Mouse (Mus musculus): ENCODE data around the gene Rangap1. TPM values are rescaled to one million over a fixed set of nuclear protein-coding genes. Genes with fewer than 3 reads are reported as not detected.
A peak's percentile ranks its signal among the peaks of the same experiment; 100 is the strongest.
"Not testable (repeated sequence)": the region's sequence is repeated elsewhere in the genome, so short reads cannot be mapped to it uniquely, and the experiment has no call there.

The Rangap1 gene
- 10 to 100 TPM; 43.0 to 72.2 (median 45.8) TPM for polyA plus RNA-seq (2017; shearing (Covaris generic))

DNA sequence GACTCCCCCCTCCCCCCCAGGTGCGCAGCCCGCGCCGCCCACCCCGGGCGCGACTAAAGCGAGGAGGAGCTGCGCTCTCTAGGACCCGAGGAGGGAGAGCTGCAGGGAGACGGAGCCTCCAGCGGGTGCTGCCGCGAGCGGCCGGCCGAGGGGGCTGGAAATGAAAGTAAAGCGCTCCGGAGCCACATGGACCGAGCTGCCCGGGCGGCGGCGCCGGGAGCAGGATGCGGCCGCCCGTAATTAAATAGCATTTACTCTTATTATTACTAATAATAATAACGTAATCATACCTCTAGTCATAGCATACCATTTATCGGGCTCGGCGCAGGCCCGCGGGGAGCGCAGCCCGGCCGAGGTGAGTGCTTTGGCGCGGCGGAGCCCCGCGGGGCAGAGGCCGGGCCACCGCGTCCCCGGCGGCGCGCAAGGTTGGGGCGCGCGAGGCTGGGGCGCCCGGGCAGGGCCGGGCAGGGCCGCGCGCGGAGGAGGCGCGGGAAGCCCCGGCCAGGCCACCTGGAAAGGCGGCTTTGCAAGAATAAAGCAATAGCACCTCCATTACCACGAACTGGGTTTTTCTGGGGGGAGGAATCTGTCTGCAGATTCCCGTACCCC is at the start of gene Rangap1, which contains the start of gene Zc3h7b:
Gene Rangap1 (minus strand): TSS at position 539 of the 609 bp plus-strand sequence.
Gene Zc3h7b (plus strand): TSS at position 66 of the 609 bp plus-strand sequence.
- ATAC-seq: peak; percentile 47

GRCm38 (mm10) chr15:81792444-81792843 is 47.1 kb upstream of the Rangap1 start:
- no peak for ATAC-seq

GRCm38 (mm10) chr15:81787525-81787924 is 42.2 kb upstream of the Rangap1 start:
- no peak for ATAC-seq

DNA sequence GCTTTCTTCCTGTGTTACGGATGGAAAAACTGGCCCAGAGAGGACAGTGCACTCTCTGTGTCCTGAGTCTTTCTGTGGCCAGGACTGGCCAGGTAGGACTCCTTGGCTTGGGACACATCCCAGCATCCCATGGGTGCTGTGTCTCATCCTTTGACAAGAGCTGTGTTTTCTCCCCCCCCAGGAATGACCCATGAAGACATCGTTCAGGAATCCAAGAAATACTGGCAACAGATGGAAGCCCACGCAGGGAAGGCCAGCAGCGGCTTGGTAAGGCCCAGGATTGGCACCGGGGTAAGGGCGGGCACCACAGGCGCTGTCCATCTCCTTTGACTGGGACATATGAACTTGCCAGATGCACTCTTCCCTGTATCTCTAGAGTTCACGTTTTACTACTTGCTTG is 40.4 kb upstream of the Rangap1 start:
- ATAC-seq: no peak

GRCm38 (mm10) chr15:81784762-81785161 is 39.4 kb upstream of the Rangap1 start:
- ATAC-seq: no peak

DNA sequence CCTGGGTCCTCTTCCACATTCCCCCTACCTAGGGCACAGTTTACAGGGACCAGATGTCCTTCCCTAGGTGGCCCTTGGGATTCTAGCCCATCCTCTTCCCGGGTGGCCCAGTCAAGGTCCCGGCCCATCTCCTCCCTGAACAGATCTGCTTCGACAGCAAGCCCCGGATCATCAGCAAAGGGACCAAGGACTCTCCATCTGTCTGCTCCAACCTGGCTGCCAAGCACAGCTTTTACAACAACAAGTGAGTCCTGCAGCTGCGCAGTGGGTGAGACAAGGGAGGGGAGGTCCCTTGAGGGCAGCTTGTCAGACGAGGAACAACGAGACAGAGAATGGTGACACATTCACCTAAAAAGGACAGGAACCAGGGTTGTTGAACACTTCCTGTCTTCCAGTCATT is 36.5 kb upstream of the Rangap1 start:
- ATAC-seq: no peak

DNA sequence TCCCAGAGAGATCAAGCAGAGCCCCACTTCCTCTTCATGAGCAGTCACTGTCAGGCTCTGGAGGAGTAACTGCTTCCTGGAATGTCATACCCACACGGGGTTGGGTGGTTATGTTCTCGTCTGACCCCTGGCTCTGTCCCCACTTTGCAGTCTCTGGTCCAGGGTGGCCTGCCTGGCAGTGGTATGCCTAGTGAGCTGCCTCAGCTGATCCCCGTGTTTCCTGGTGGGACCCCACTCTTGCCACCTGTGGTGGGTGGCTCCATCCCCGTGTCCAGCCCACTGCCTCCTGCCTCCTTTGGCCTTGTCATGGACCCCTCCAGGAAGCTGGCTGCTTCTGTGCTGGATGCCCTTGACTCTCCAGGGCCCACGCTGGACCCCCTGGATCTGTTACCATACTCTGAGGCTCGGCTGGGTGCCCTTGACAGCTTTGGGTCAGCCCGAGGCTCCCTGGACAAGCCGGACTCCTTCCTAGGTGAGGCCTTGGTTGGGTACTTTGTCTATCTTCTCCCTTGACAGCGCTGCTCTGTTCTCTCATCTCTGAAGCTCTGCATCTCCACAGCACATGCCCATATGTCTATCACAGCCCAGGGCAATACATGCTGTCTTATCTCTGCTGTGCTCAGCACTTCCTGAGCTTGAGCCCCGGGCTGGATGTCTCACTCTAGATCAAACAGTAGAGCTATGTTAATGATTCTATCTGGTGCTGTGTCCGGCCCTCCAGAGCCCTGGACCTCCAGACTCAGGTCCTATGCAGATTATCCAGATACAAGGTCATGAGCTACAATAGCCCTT is 31.5 kb upstream of the Rangap1 start:
- no peak for ATAC-seq

DNA sequence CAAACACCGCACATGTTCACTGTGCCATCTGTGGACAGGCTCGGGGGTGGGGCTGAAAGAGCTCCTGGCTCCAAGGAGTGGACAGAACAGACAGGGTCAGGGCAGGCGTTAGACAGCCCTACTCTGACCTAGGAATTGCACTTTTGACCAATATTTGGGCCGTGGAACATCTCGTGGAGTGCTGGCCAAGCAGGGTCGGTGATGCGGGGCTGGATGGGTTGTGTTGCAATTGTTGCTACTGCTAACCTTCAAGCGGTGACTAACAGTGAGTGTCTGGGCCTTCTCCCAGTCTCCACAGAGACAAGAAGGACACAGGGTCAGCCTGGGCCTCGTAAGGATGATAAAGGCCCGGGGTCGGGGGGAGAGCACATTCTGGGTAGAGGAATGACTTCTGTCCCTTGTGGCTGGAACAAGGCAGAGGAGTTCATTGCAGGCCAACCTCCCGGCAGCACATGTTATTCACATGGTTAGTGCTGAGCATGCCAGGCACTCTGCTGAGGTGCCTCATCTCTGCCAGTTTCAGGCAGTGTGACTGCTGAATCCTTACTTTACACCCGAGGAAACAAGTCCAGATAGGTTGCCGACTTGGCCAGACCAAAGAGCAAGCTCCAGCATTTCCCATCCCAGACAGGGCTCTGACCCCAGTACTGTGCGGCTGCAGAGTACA is 29.3 kb upstream of the Rangap1 start:
- ATAC-seq: no peak

DNA sequence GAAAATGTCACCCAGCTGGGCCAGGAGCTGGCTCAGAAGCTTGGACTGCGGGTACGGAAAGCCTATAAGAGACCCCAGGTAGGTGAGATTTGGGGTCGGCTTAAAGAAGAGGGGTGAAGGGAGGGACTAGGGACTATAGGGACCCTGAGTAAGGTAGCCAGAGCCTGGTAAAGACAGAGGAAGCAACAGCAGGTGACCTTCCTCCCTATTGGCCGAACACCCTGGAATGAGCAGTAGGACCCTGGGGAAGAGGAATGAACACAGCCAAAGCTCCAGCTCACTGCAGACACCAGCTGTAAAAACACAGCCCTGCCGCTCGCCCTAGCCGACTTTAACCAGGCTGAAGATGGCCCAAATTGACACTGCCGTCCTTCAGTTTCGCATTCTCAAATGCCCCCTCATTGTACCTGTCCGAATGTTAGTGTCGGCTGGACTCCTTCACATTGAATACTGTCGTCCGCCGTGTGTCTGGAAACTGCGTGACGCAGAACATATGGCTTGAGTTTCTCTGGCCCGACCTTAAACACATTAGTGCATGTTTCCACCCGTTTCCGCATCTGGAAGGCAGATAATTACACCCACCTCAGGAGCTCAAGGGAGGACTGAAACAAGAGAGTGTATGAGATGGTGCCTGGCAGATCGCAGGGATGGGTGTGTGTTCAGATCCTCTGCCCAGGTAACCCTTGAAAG is 27.2 kb upstream of the Rangap1 start:
- ATAC-seq: no peak

DNA sequence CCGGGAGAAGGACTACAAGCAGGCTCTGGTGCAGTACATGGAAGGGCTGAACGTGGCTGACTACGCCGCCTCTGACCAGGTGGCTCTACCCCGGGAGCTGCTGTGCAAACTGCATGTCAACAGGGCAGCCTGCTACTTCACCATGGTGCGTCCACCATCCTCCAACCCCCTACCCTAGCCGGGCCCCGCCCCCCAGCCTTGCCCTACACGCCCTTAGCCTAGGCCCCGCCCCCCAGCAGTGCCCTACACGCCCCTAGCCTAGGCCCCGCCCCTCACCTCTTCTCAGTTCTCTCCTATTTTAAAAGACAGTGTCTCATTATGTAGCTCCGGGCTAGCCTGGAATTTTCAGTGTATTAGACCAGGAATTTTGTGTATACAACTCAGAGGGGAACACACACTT is 23.7 kb upstream of the Rangap1 start:
- no peak for ATAC-seq

- no peak for ATAC-seq
Observed at GRCm38 (mm10) chr15:81766439-81766838, 21.1 kb upstream of the Rangap1 start.

GRCm38 (mm10) chr15:81765651-81766050 is 20.3 kb upstream of the Rangap1 start:
- no peak for ATAC-seq

- ATAC-seq: no peak
Observed at GRCm38 (mm10) chr15:81764573-81764972, 19.2 kb upstream of the Rangap1 start.

DNA sequence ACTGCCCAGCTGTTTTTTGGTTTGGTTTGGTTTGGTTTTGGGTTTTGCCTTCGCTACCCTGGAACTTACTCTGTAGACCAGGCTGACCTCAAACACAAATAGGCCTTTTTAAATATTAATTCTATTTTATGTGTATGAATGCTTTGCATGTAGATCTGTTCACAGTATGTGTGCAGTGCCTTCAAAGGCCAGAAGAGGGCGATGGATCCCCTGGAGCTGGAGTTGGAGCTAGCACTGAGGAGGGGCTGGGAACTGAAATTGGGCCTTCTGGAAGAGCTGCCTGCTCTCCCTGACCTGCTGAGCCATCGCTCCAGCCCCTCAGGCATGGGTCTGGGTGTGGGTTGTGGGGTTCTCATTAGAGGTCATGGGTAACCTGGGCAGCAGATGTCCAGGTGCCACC is 16.6 kb upstream of the Rangap1 start:
- ATAC-seq: no peak

DNA sequence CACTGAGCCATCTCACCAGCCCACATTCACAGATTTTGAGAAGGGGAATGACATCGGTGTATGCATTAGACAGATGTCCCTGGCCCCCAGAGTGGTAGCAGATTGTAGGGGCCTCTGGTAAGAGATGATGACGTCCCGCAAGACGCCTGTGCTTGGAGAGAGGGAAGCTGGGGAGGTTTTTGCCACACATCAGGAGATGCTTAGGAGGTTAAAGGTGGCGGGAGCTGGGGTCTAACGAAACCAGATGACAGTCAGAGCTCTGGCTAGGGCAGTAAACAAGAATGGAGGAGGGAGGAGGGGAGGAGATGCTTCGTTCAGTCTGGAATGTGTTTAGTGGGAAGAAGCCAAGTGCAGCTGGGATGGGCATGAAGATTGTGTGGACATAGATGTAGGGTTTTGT is 16.1 kb upstream of the Rangap1 start:
- no peak for ATAC-seq

GRCm38 (mm10) chr15:81760361-81761079 is 15.2 kb upstream of the Rangap1 start:
- ATAC-seq: no peak

GRCm38 (mm10) chr15:81759542-81759941 is 14.2 kb upstream of the Rangap1 start:
- no peak for ATAC-seq

DNA sequence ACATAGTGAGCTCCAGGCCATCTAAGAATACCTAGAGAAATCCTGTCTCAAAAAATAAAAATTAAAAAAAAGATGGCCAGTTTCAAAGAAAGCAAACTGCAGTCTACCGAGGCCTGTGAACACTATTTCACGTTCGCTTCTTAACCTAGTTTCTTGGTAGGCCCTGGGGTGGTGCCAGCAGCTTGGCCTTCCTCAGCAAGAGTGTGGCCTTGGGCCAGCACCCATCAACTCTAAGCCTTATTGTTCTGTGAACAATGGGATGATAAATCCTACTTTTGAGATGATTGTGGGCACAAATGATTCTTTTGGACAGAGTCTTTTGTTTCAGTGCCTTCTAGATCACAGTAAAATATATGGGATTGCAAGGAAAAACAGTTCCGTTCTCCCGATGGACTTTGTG is 13.4 kb upstream of the Rangap1 start:
- no peak for ATAC-seq

GRCm38 (mm10) chr15:81753669-81754068 is 8.3 kb upstream of the Rangap1 start:
- no peak for ATAC-seq

GRCm38 (mm10) chr15:81749742-81750141 is 4.4 kb upstream of the Rangap1 start:
- no peak for ATAC-seq

DNA sequence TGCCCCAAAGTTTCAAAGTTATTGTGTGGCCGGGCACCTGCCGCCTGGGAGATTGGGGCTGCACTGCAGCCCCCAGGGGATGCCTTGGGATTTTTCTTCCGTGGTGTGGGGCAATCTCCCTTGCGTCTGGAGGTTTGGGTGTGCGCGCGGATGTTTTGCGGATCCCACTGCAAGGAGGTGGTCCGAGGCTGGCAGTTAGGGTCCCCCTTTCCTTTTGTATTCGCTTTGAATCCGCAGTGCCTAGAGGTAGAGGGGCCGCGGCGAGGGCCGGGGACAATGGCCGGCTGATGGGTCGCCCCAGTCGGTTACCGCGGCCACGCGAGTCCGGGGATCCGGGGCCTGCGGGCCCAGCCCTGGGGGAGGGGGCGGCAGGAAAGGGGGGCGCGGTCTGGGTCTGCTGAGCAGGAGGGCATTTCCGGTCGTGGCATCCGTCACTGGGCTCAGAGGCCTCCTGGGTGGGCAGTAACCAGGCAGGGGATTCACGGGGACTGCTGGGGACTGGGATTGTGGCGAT is 328 bp upstream of the Rangap1 start:
- peak; percentile 71 for ATAC-seq

- not testable (repeated sequence) for ATAC-seq
Observed at GRCm38 (mm10) chr15:81742368-81742767, 3.0 kb downstream of the Rangap1 start.

Data from inflammation-experienced regulatory T-cells, adult 6 months (primary cell).